Mouse (Mus musculus): Measurements from ENCODE around the gene Cln5.

- TF ChIP-seq POLR2A (IDR thresholded peaks at IDR 0.05; ENCODE audit: low read depth, low read length) = no peak
- TF ChIP-seq CTCF (conservative IDR thresholded peaks at IDR 0.05; ENCODE audit: insufficient read depth, insufficient read length, low read depth, low read length) = peak; percentile 70
These were observed 4.5 kb upstream of the Cln5 start for GRCm38 (mm10) chr14:103065294-103066167.

Data from kidney, adult 2 months (tissue).